Mouse (Mus musculus) lung, adult 2 months (tissue): ENCODE data around the gene Pnlip. TPM values are rescaled to one million over a fixed set of nuclear protein-coding genes. Genes with fewer than 3 reads are reported as not detected.

ENCODE experiments used
- DNase-seq: peaks from one replicate; pipeline ENCODE4 v3.0.0; 2022
- H3K4me1 ChIP-seq: fragments of 200-500 bp; 2 replicates; pipeline ENCODE4 v1.6.1; 2011; ENCODE audit warnings: low read length; ENCODE audit not compliant: control insufficient read depth, insufficient read depth
- H3K4me3 ChIP-seq: fragments of 200-500 bp; replicated peaks from 2 replicates; pipeline ENCODE3; 2011; ENCODE audit warnings: low read depth, mild to moderate bottlenecking, control low read depth, low read length; ENCODE audit errors: extremely low read depth
- CTCF ChIP-seq: fragments of 200-500 bp; IDR thresholded peaks from 2 replicates; pipeline ENCODE4 v1.5.1; 2011; ENCODE audit warnings: mild to moderate bottlenecking, low read length, control low read depth; ENCODE audit not compliant: insufficient read depth
- POLR2A ChIP-seq: fragments of 200-500 bp; IDR thresholded peaks from 2 replicates; pipeline ENCODE4 v1.6.1; 2011; ENCODE audit warnings: low read depth, mild to moderate bottlenecking, control low read depth, low read length, borderline replicate concordance; ENCODE audit errors: extremely low read depth
- WGBS: fragments of 180-500 bp; shearing (Covaris S2); methylation state at CpG from one replicate; pipeline ENCODE4 v1.1.7; 2018; 5-methylcytosine and 5-hydroxymethylcytosine counted together
- polyA plus RNA-seq: library from polyadenylated mRNA; depleted of rRNA; stranded (reverse); fragments of >200 nt; gene quantifications from 2 replicates; pipeline ENCODE4 v1.2.3, GENCODE M21; 2012

The Pnlip gene
- polyA plus RNA-seq, 1 experiment: 0.18 TPM

DNA sequence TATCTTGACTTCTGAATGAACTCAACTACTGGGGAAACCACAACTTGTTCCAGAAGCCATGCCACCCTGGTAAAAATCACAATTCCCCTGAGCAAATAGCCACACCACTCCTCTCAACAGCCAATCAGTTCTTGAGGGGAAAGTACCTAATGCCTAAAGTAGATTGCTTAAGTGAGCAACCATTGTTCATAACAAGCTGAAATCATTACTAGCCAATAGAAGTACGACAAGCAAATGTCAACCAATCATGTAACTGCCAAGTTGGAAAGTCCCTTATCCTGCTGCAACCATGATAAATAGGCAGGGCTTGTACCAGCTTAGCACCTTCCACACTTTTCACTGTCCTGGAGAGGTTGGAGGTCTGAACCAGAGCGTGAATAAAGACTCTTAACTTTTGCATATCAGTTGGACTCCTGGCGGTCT is 22.9 kb upstream of the Pnlip start:
- Histone ChIP-seq H3K4me1 (no peaks in the 10 kb centered on the region), H3K4me3 (no peak overlapping the region)
- TF ChIP-seq CTCF: no peak
- no peak for TF ChIP-seq POLR2A
- WGBS: 59% methylated on average over 3 of the region's 3 CpGs
- no peak for DNase-seq

- 67% methylated on average over 5 of the region's 5 CpGs for WGBS
- Histone ChIP-seq H3K4me1 (no peaks in the 10 kb centered on the region), H3K4me3 (no peak overlapping the region)
- DNase-seq: no peak
- TF ChIP-seq CTCF: no peak
- no peak for TF ChIP-seq POLR2A
These were observed 2.3 kb upstream of the Pnlip start for GRCm38 (mm10) chr19:58650036-58650435.

GRCm38 (mm10) chr19:58662098-58662497 is 9.8 kb downstream of the Pnlip start:
- DNase-seq: no peak
- WGBS: 55% methylated on average over 4 of the region's 4 CpGs
- TF ChIP-seq POLR2A (no peak), CTCF (no peak)
- H3K4me3 ChIP-seq: no peak overlapping the region
- H3K4me1 ChIP-seq: no peaks in the 10 kb centered on the region

DNA sequence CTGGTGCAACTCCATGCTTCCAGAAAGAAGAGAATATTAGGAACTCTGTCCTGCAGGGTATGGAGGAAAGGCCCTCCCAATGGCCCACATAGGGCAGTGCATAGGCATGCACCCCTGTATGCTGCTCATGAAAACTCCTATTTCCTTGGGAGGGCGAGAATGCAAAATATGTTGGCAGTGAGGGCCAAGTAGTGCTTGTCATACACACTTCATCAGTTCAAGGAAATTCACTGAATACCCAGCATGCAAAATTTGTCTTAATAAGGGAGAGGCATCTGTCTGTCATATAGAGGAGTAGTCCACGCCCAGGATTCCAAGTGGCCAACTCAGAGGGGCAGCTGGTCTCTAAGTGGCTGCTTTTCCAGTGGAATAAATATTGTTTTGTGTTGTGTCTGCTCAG is 11.0 kb downstream of the Pnlip start:
- Histone ChIP-seq H3K4me3 (no peak overlapping the region), H3K4me1 (no peaks in the 10 kb centered on the region)
- 57% methylated on average over 2 of the region's 2 CpGs for WGBS
- TF ChIP-seq CTCF (no peak), POLR2A (no peak)
- DNase-seq: no peak

GRCm38 (mm10) chr19:58664901-58665300 is 12.6 kb downstream of the Pnlip start:
- TF ChIP-seq CTCF: no peak
- WGBS: 65% methylated on average over 5 of the region's 5 CpGs
- no peak overlapping the region for H3K4me3 ChIP-seq
- no peaks in the 10 kb centered on the region for H3K4me1 ChIP-seq
- no peak for DNase-seq

DNA sequence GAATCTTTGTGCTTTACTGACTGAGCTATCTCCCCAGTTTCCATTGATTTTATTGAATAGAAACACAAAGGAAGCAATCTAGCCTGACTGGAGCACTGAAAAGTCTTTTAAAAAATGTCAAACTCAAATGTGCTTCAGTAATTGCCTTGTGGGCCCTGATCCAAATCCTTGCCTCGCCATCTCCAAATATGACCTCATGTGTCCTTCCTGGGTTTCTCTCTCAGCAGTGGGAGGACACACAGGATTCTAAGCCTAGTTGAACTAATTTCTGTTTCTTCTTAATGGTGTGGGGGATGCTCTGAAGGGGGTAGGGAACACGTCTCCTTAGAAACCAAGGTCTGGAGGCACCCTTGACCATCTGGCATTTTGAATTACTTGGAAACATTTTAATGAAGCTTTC is 22.3 kb downstream of the Pnlip start:
- H3K4me3 ChIP-seq: no peak overlapping the region
- H3K4me1 ChIP-seq: no peaks in the 10 kb centered on the region
- TF ChIP-seq POLR2A: no peak
- TF ChIP-seq CTCF: no peak
- DNase-seq: no peak
- WGBS: 46% methylated on average over 2 of the region's 2 CpGs

GRCm38 (mm10) chr19:58677117-58677516 is 24.8 kb downstream of the Pnlip start:
- 56% methylated on average over 8 of the region's 8 CpGs for WGBS
- DNase-seq: no peak
- no peaks in the 10 kb centered on the region for H3K4me1 ChIP-seq
- no peak for TF ChIP-seq POLR2A
- TF ChIP-seq CTCF: no peak
- no peak overlapping the region for H3K4me3 ChIP-seq

- no peak for DNase-seq
- no peak for TF ChIP-seq POLR2A
- no peak for TF ChIP-seq CTCF
- WGBS: 73% methylated on average over 1 of the region's 1 CpGs
- no peaks in the 10 kb centered on the region for H3K4me1 ChIP-seq
- H3K4me3 ChIP-seq: no peak overlapping the region
These were observed 36.6 kb downstream of the Pnlip start for GRCm38 (mm10) chr19:58688933-58689332.

GRCm38 (mm10) chr19:58695314-58695713 is 43.0 kb downstream of the Pnlip start:
- WGBS: 68% methylated on average over 3 of the region's 3 CpGs
- TF ChIP-seq POLR2A: no peak
- TF ChIP-seq CTCF: no peak
- Histone ChIP-seq H3K4me1 (no peaks in the 10 kb centered on the region), H3K4me3 (no peak overlapping the region)
- no peak for DNase-seq

- Histone ChIP-seq H3K4me1 (no peaks in the 10 kb centered on the region), H3K4me3 (no peak overlapping the region)
- TF ChIP-seq CTCF: no peak
- no peak for TF ChIP-seq POLR2A
- DNase-seq: no peak
- WGBS: 56% methylated on average over 2 of the region's 2 CpGs
These were observed 43.9 kb downstream of the Pnlip start for GRCm38 (mm10) chr19:58696235-58696634.

DNA sequence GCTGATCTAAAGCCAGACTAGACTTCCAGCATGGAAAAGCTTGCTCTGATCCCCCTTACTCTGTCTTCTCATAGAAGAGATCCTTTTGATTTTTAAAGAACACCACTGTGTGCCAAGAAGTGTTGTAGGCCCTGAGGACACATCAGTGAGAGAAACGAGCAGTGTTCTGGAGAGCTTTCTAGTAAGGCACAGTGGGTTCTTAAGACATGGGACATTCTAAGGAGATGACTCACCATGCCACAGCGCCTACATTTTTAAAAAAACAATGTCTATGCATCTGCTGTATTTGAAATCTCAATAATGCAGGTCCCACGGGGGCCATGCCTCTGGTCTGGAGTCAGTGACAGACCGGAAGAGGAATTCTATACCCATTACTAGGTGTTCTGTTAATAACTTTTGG is 52.3 kb downstream of the Pnlip start:
- Histone ChIP-seq H3K4me1 (no peaks in the 10 kb centered on the region), H3K4me3 (no peak overlapping the region)
- TF ChIP-seq CTCF (no peak), POLR2A (no peak)
- WGBS: 60% methylated on average over 4 of the region's 4 CpGs
- DNase-seq: no peak
